Mouse (Mus musculus) heart, adult 2 months (tissue): Measurements from ENCODE around the gene Pde4d. TPM values are rescaled to one million over a fixed set of nuclear protein-coding genes. Genes with fewer than 3 reads are reported as not detected.

Experiments
- DNase-seq, 2 experiments: peaks; one replicate each; pipeline ENCODE4 v3.0.0; 2021
- H3K27ac ChIP-seq: fragments of 200-600 bp; 2 replicates; pipeline ENCODE4 v1.8.1; 2022
- H3K27me3 ChIP-seq: fragments of 200-500 bp; 2 replicates; pipeline ENCODE4 v1.6.1; 2012; ENCODE audit warnings: mild to moderate bottlenecking, low read length, inconsistent platforms, mixed read lengths; ENCODE audit not compliant: control insufficient read depth, insufficient read depth
- H3K36me3 ChIP-seq: fragments of 200-500 bp; 2 replicates; pipeline ENCODE4 v1.6.1; 2012; ENCODE audit warnings: low read length, inconsistent platforms; ENCODE audit not compliant: control insufficient read depth, insufficient read depth
- H3K4me1 ChIP-seq: fragments of 200-500 bp; 2 replicates; pipeline ENCODE4 v1.6.1; 2011; ENCODE audit warnings: low read length; ENCODE audit not compliant: control insufficient read depth, insufficient read depth
- H3K4me3 ChIP-seq: fragments of 200-600 bp; 2 replicates; pipeline ENCODE4 v1.8.1; 2022
- H3K79me2 ChIP-seq: fragments of 200-500 bp; replicated peaks from 2 replicates; pipeline ENCODE4 v1.6.1; 2012; ENCODE audit warnings: mild to moderate bottlenecking, inconsistent platforms, low read length, moderate library complexity, mixed read lengths; ENCODE audit not compliant: control insufficient read depth, insufficient read depth
- H3K9ac ChIP-seq: fragments of 200-500 bp; 2 replicates; pipeline ENCODE4 v1.6.1; 2012; ENCODE audit warnings: low read depth, mild to moderate bottlenecking, control low read depth, inconsistent platforms, low read length, mixed read lengths
- CTCF ChIP-seq: fragments of 200-600 bp; IDR thresholded peaks from 2 replicates; pipeline ENCODE4 v1.8.1; 2022; ENCODE audit warnings: antibody characterized with exemption, mild to moderate bottlenecking, moderate library complexity
- EP300 ChIP-seq: fragments of 200-500 bp; IDR thresholded peaks from 2 replicates; pipeline ENCODE4 v1.6.1; 2011; ENCODE audit warnings: low read depth, low read length, control low read depth; ENCODE audit not compliant: insufficient read depth
- POLR2A ChIP-seq: fragments of 200-500 bp; IDR thresholded peaks from 2 replicates; pipeline ENCODE4 v1.6.1; 2011; ENCODE audit warnings: mild to moderate bottlenecking, low read depth, low read length, control low read depth; ENCODE audit not compliant: insufficient read depth
- WGBS: fragments of 180-500 bp; shearing (Covaris S2); methylation state at CpG from one replicate; pipeline ENCODE4 v1.1.7; 2018; 5-methylcytosine and 5-hydroxymethylcytosine counted together
- intact Hi-C: fragments of 180-260 bp; cut with DNase I; formaldehyde crosslinking; loops from one replicate; pipeline ENCODE4 v1.15.1; 2025
- polyA plus RNA-seq: library from polyadenylated mRNA; depleted of rRNA; stranded (reverse); fragments of >200 nt; gene quantifications from 2 replicates; pipeline ENCODE4 v1.2.3, GENCODE M21; 2012
- total RNA-seq, 2 experiments: library from RNA; stranded (reverse); gene quantifications; 2 replicates each; pipeline ENCODE4 v1.2.3; 2021

Pde4d gene
- total and polyA plus RNA-seq, 3 experiments = 11.5 to 40.1 (median 38.1) TPM

DNA sequence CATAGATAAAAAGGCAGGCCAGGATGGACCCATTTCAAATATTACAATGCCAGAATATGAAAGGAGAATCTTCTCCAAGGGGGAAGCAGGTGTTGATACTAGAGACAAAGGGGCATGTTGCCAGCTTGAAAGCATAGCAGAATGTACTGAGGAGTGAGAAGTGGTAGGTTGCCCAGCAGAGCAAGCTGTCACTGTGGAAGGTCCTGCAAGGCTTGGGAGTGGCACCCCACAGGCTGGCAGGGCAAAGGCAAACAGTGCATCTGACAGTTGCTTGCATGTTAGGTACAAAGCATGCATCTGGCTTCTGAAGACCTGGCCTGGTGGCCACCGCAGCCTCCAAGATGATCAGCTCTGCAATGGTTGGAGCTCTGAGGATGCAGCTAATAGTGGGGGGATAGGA lies 384.4 kb downstream of the Pde4d start:
- intact Hi-C loops = no loop called here
- DNase-seq = no peak
- Histone ChIP-seq H3K36me3 (no peaks in the 10 kb centered on the region), H3K27ac (no peak overlapping the region), H3K79me2 (no peaks in the 10 kb centered on the region), H3K27me3 (no peaks in the 10 kb centered on the region), H3K4me3 (no peak overlapping the region), H3K4me1 (no peaks in the 10 kb centered on the region), H3K9ac (no peak overlapping the region)
- no peak for TF ChIP-seq CTCF
- no peak for TF ChIP-seq EP300
- TF ChIP-seq POLR2A = no peak
- WGBS = 87% methylated on average over 1 of the region's 1 CpGs

DNA sequence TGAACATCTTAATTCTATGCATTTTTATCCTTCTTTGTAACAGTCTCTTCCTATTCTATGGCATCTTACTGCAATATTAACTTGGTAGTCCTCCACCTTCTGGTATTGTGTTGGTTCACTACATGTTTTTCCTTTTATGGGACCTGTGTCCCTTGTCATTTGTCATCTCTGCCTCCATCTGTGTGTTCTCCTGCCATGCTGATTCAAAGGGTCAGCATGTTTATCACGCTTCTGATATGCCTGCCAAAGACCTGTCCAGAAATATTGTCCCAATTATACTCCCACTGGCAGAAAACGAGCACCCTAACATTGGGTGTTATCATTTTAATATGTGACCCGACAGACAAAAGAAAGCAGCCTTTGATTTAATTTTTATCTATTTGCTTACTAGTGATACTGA lies 386.6 kb downstream of the Pde4d start:
- no peaks in the 10 kb centered on the region for H3K27me3 ChIP-seq
- no peaks in the 10 kb centered on the region for H3K79me2 ChIP-seq
- H3K4me3 ChIP-seq = no peak overlapping the region
- intact Hi-C loops = no loop called here
- no peaks in the 10 kb centered on the region for H3K4me1 ChIP-seq
- no peak overlapping the region for H3K9ac ChIP-seq
- 64% methylated on average over 3 of the region's 3 CpGs for WGBS
- H3K36me3 ChIP-seq = no peaks in the 10 kb centered on the region
- no peak for DNase-seq
- TF ChIP-seq CTCF (no peak), POLR2A (no peak), EP300 (no peak)
- no peak overlapping the region for H3K27ac ChIP-seq

GRCm38 (mm10) chr13:108839142-108839541 lies 389.4 kb downstream of the Pde4d start:
- Histone ChIP-seq H3K36me3 (no peaks in the 10 kb centered on the region), H3K9ac (no peak overlapping the region), H3K79me2 (no peaks in the 10 kb centered on the region), H3K4me1 (no peaks in the 10 kb centered on the region), H3K4me3 (no peak overlapping the region), H3K27me3 (no peaks in the 10 kb centered on the region), H3K27ac (no peak overlapping the region)
- no peak for DNase-seq
- WGBS = 72% methylated on average over 7 of the region's 7 CpGs
- TF ChIP-seq POLR2A = no peak
- TF ChIP-seq CTCF = no peak
- TF ChIP-seq EP300 = no peak
- intact Hi-C loops = no loop called here

GRCm38 (mm10) chr13:108854090-108854489 lies 404.3 kb downstream of the Pde4d start:
- Histone ChIP-seq H3K36me3 (no peaks in the 10 kb centered on the region), H3K9ac (no peak overlapping the region), H3K4me1 (no peaks in the 10 kb centered on the region), H3K4me3 (no peak overlapping the region), H3K27me3 (no peaks in the 10 kb centered on the region), H3K27ac (no peak overlapping the region), H3K79me2 (no peaks in the 10 kb centered on the region)
- TF ChIP-seq POLR2A = no peak
- no peak for TF ChIP-seq CTCF
- TF ChIP-seq EP300 = no peak
- DNase-seq = no peak
- intact Hi-C loops = no loop called here
- WGBS = 41% methylated on average over 5 of the region's 5 CpGs

- peak in 1 of 2 experiments; percentile 6 for DNase-seq
- TF ChIP-seq CTCF (no peak), POLR2A (no peak), EP300 (no peak)
- no peaks in the 10 kb centered on the region for H3K27me3 ChIP-seq
- H3K4me1 ChIP-seq = no peaks in the 10 kb centered on the region
- WGBS = 66% methylated on average over 6 of the region's 6 CpGs
- no peak overlapping the region for H3K9ac ChIP-seq
- no peaks in the 10 kb centered on the region for H3K79me2 ChIP-seq
- H3K27ac ChIP-seq = no peak overlapping the region
- intact Hi-C loops = no loop called here
- no peak overlapping the region for H3K4me3 ChIP-seq
- no peaks in the 10 kb centered on the region for H3K36me3 ChIP-seq
Observed at GRCm38 (mm10) chr13:108856776-108857435, 407.2 kb downstream of the Pde4d start.

DNA sequence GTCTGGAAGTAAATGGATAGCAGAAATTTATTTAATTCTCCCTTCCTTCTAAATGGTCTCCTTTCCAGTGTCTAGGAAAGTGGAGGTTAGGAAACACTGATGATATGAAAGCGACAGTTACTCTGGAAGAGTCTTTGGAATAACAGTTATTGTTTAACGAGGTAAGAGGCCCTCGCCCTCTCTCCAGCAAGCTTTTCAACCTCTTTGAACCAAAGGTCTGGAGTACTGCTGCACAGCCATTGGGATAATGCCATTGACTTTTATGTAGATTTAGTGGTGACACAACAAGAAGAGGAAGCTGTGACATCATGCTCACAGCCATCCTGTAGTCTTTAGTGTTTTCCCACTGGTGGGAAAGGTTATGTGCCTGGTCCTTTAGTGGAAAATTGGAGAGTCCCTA lies 409.6 kb downstream of the Pde4d start:
- Histone ChIP-seq H3K36me3 (no peaks in the 10 kb centered on the region), H3K27ac (no peak overlapping the region), H3K4me3 (no peak overlapping the region), H3K79me2 (no peaks in the 10 kb centered on the region), H3K4me1 (no peaks in the 10 kb centered on the region), H3K27me3 (no peaks in the 10 kb centered on the region), H3K9ac (no peak overlapping the region)
- intact Hi-C loops = no loop called here
- WGBS = 78% methylated on average over 3 of the region's 3 CpGs
- DNase-seq = no peak
- TF ChIP-seq CTCF = no peak
- TF ChIP-seq EP300 = no peak
- no peak for TF ChIP-seq POLR2A
